Mouse (Mus musculus): Measurements from ENCODE around the gene Schip1.

Gene Schip1

DNA sequence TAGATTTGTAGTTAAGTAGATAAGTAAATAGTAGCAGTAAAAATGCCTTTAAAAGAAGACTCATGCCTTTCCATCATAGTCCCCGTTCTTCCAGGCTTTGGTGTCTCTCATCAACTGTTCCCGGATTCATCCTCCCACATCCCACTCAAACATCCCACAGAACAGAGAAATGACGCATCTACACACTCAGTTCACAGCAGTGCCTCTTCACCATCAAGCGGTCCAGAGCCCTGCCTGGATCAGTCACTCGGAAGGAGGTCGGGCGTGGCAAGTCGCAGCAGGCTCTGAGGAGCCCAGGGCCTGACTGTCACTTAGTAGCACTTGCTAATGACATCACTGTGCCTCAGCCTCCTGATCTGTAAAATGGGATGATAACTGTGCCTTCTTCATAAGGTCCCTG is 542.1 kb downstream of the Schip1 start:
- no peak for DNase-seq (ENCODE audit: extremely low read depth, low read depth, low spot score)

DNA sequence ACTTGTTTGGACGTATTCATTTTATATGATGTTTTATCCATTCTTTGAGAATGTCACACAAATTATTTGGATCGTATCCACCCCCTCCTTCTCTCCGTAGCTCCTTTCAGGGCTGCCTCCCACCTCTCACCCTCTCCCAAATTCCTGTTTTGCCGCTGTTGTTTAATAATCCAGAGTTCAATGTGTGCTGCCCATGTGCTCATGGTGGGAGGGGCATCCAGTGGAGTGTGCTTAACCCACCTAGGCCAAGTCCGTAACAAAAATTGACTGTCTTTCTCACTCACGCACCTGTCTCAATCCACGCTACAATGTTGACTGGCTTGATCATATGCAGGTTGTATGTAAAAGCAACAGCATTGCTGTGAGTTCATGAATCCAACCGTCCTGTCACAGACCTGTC is 542.7 kb downstream of the Schip1 start:
- DNase-seq (ENCODE audit: extremely low read depth, low read depth, low spot score): no peak

DNA sequence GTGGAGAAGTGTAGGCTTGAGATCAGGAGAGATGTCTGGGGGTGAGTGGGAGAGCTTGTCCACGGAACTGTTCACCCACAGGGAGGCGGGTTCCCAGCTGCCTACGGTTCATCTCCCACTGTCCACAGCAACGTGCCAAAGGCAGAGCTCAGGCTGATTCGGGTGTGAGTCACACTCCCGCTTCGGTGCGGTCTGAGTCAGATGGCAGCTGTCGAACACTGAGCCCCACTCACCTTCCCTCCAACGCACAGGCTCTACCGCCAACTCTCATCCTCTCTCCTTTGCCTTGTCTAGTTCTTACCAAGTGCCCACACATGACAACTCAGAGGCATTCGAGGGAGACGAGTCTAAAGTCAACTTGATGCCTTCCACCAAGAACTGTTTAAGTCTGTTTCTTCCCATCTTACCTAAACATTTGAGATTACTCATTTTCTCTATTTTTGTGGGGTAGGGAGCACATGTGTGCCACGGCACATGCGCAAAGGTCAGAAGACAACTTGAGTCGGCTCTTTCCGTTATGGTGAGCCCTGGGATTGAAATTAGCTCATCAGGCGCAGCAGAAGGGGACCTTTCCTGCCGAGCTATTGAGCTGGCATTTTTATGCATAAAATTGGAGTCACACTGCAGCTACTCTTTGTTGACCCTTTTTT is 544.4 kb downstream of the Schip1 start:
- no peak for DNase-seq (ENCODE audit: extremely low read depth, low read depth, low spot score)

DNA sequence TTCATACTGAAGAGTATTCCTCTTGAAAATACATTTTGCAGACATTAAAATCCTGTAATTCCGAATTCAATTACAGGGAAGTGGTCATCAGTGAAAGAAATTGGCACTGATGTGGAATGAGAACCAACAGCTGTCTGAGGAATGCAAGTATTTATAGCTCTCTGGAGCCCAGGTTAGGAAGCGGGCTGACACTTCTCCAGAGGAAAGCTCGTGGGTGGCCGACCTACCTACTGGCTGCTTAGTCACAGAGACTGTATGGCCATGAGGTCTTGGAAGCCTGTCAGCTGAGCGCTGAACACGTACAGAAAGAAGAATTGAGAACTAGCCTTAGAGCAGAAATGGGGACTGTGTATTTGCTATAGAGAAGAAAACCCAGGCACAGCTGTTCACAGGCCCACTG is 545.4 kb downstream of the Schip1 start:
- no peak for DNase-seq (ENCODE audit: extremely low read depth, low read depth, low spot score)

DNA sequence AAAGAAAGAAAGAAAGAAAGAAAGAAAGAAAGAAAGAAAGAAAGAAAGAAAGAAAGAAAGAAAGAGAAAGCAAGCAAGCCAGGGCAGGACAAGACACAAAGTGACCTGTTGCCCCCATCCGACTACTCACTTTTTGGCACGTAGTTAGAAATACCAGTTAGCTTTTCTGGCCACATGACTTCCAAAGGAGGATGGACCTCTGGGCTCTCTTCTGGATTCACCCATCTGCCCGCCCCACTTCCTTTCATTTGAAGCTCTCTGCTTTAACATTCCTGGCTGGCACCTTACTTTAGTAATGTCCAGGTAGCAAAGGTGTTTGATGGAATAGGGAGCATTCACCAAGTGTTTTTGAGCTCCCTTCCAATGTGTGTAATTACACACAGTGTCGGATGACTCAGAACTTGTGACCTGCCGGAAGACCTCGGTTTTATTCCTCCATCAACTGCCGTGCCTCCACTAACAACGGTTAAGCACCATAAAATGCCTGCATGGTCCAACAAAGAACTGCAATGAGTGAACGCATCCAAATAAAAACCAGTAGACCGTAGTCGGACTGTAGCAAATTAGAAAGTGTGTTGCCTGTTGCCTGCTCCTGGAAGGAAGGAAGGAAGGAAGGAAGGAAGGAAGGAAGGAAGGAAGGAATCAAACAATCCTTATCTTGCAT is 546.1 kb downstream of the Schip1 start:
- DNase-seq (ENCODE audit: extremely low read depth, low read depth, low spot score): no peak

DNA sequence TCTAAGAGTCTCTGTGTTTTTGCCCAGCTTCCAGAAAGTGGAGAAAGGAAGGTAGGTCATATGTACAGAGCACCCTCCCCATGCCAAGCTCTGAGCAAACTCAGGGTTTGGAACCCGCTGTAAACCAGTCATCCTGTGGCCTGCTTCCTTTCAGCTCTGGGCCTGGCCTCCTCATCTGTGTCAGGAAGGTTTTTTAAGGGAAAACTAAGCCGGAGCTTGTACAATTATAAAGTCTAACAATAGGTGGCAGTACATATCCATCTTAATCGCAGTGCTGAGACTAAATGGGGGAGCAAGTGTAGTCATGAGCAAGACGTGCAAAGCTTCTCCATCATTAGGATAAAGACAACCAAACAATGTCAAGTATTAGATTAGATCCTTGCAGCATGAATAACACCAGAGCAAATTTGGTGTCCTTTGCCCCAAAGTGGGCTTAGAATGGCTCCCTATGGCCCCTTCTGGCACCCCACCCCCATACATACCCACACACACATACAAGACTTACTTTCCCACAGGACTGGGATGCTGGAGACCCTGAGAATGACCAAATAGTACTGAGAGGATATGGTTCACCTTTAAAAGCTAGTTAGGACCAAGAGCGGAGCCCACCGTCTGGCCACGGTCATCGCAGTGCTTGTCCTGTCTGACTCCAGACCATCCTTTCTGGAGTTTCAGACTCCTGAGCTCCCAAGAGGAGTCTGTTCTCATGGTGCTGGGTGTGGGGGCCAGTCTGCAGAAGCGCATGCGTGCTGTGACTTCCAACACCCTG is 550.6 kb downstream of the Schip1 start:
- no peak for DNase-seq (ENCODE audit: extremely low read depth, low read depth, low spot score)

DNA sequence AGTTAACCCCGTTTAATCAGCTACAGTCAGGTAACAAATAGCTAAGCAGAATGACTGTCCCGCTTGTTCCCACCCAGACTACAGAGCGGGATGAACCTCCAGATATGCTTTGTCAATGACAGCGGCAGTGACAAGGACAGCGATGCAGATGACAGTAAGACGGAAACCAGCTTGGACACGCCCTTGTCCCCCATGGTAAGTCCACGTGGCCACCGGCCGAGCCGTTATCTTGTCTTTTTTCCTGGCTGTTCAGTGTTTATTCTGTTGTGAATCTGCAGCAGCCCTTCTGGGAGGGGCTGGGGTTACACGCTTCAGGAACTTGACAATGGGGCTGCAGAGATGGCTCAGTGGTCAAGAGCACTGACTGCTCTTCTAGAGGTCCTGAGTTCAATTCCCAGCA is 551.8 kb downstream of the Schip1 start:
- no peak for DNase-seq (ENCODE audit: extremely low read depth, low read depth, low spot score)

DNA sequence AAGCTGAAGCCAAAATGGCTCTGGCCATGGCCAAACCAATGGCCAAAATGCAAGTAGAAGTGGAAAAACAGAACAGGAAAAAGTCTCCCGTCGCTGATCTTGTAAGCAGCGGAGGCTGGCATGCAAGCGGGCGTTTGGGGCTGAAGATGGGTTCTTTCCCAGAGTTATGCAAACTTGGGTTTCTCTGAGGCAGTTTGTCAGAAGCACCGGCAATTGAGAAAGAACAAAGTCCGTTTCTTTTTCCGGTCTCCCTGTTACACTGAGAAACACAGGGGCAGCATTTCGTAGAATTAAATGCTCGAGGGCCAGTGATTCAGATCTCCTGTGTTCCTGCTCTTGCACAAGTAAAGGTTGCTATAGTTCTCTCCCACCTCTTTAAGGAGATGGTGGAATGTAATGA is 553.1 kb downstream of the Schip1 start:
- peak; percentile 37 for DNase-seq (ENCODE audit: extremely low read depth, low read depth, low spot score)

DNA sequence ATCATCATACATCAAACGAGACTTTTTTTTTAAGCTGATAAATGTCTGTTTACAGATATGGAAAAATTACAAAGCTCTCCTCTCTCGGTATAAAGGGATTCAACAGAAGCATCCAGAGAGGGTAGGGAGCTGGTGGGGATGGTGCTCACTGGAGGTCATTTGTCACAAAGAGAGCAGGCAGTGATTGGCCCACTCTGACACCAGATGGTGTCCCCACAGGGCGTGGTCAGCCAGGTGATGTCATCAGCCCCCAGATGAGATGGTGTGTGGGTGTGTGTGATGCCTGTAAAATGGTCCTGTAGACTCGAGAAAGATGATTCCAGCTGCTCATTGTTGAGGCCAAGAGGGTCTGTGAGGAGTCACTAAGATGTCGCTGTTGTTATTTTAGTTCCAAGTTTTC is 554.5 kb downstream of the Schip1 start:
- DNase-seq (ENCODE audit: extremely low read depth, low read depth, low spot score): no peak

DNA sequence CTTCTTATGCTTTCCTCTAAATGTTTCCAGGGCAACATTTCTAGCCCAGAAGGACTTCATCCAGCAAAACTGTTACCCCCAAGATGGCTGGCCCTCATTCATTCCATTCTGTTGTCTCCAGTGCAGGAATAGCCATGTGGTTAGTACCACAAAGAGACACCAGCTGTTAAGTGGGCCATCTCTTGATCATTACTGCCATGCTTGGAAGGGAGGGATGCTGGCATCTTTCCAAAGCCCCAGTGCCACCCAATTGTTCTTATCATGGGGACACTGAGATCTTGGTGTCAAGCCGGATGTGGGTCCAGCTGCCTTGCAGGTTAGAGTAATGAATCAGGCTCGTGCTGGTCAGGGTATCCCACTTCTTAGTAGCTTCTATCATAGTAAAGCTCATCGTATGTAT is 557.4 kb downstream of the Schip1 start:
- no peak for DNase-seq (ENCODE audit: extremely low read depth, low read depth, low spot score)

DNA sequence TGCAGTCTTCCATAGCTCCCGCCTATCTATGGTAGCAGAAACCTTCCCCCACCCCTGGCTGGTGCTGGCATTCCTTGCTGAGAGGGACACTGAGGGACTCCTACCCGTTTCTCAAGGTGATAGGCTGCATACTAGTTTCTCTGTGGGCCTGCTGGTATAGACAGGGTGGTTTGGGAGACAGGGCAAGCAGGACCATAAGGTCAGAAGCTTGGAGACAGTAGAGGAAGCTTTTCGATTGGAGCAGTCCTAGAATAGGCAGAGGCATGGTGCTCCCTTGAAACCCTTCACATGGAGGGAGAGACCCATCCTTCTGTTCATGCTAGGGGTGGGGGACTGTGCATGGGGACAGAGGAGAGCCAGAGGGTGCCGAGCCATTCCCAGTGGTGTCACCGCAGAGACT is 558.4 kb downstream of the Schip1 start:
- DNase-seq (ENCODE audit: extremely low read depth, low read depth, low spot score): no peak

DNA sequence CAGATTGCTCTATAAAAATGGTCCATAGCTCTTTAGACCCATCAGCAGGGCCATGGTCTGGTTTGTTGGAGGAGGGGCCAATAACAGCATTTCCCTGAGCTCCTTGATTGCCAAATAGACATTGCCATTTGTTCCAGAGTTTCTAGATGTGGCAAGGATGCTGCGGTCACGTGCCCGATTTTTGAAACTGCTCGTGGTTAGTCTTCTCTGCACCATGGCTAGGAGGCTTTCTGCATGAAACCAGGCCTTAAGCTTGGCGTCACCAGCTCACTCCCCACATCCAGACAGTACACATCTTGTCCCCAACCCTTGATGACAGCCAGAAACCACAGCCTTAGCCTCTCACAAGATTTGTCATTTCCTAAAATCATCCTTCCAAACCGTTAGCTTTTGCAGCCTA is 559.9 kb downstream of the Schip1 start:
- no peak for DNase-seq (ENCODE audit: extremely low read depth, low read depth, low spot score)

DNA sequence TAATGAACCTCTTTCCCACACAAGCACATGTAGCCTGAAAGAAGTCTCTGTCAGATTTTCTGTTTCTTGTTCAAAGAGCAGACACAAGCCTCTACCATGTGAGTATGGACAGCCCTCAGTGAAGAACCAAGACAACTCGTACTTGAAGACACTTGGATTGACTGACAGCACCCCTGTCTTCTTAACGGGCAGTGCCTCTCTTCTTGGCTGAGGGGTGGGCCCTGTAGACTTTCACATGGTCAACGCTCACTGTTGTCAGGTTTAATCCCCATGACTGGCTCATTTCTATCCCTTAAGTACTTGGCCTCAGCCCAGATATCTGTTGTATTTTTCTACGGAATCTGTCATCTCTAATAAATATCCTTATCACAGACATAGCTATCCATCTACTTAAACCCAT is 565.7 kb downstream of the Schip1 start:
- no peak for DNase-seq (ENCODE audit: extremely low read depth, low read depth, low spot score)

DNA sequence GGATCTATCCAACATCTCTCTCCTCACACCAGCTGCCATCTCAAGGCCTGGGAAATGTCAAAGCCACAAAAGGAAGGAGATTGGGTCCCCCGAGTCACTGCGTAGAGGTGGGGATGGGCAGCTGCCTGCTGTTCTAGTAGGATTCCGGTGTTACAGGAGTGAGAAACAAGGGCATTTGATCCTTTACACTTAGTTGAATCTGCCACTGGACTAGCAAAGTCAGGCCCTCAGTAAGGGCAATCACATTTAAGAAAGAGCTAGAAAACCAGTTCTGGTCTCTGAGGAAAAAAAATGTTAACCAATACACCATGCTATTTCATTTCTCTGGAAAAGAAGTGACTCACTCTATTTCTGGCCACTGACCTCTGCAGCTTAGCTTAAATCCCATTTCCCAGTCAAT is 566.2 kb downstream of the Schip1 start:
- DNase-seq (ENCODE audit: extremely low read depth, low read depth, low spot score): no peak

DNA sequence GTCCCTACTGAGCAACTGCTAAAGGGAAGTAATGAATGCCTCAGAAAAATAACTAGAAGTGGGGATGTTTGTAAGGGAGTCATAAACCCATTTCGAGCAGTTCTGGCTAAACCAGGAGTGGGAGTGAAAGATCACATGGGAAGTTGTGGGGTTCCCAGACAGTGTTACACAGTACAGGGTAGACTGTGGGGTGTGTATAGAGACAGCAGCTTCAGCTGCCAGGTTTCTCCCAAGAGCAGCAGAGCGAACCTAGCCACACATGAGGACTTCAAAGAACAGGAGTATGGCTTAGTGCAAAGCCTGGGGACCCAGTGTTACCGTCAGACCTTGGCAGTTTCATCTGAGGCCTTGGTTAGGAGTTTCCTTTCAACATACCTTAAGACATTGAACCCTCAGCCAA is 568.1 kb downstream of the Schip1 start:
- no peak for DNase-seq (ENCODE audit: extremely low read depth, low read depth, low spot score)

DNA sequence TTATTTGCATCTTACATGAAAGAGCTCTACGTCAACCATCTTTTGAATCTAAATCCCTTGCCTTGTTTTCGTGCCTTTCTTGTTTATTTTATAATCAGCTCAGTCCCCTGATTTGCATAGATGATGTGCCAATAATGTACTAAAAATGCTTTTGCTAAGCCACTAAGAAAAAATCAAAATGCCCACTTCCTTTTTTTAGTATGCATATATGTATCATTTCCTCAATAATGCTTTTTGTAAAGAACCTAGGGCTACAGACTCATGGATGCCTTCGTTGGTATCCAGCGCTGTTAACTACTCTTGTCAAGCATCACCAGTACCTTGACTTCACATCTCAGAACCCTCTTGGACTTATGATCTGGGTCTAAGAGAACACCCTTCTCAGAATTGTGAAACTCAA is 569.0 kb downstream of the Schip1 start:
- no peak for DNase-seq (ENCODE audit: extremely low read depth, low read depth, low spot score)

DNA sequence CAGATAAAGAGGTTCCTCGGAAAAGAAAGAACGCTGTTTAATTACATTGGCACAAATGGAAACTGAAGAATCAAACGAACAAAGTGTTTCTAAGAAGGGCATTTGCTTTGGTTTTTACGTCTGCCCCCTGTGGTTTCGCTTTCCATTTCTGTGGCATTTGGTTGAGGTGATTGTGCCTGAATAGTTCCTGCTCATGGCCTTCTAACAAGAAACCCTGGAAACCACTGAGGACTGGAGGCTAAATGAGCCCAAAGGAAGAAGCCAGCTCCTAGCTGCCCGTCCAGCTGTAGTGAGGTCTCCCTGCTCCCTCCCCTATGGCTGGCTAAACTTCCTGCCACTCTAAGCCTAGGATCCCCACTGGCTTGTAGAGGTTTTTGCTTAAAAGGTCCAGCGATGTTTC is 573.4 kb downstream of the Schip1 start:
- DNase-seq (ENCODE audit: extremely low read depth, low read depth, low spot score): no peak

DNA sequence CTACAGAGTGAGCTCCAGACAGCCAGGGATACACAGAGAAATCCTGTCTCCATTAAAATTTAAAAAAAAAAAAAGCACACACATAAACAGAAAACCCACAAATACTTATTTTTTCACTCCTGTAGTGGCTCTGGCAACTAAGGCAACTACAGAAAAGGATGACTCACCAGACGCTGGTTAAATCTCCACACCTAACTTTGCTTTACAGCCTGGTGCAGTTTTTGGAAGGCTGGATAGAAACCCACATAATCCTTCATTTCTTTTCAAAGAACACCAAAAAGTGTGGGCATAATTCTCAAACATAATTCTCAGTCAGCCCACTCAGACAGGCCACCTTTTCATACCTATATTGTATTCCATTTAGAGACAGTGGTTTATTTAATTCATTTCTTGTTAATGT is 574.1 kb downstream of the Schip1 start:
- DNase-seq (ENCODE audit: extremely low read depth, low read depth, low spot score): no peak

DNA sequence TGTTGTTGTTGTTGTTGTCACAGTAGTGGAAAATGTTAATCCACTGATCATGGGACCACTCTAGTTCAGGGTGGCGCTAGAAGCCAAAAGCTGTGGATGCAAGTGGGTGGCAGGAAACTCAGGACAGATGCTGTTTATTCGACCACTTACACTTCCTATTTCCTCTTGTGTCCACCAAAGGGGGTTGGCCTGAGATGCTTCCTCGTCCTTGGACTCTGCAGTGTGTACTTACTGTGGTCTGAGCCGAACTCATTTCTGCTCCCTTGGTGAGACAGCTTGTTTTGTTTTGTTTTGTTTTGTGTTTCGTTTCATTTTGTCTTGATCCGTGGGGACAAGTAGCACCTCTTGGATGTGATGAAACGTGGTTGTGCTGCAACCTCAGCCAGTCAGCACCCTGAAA is 578.3 kb downstream of the Schip1 start:
- no peak for DNase-seq (ENCODE audit: extremely low read depth, low read depth, low spot score)

DNA sequence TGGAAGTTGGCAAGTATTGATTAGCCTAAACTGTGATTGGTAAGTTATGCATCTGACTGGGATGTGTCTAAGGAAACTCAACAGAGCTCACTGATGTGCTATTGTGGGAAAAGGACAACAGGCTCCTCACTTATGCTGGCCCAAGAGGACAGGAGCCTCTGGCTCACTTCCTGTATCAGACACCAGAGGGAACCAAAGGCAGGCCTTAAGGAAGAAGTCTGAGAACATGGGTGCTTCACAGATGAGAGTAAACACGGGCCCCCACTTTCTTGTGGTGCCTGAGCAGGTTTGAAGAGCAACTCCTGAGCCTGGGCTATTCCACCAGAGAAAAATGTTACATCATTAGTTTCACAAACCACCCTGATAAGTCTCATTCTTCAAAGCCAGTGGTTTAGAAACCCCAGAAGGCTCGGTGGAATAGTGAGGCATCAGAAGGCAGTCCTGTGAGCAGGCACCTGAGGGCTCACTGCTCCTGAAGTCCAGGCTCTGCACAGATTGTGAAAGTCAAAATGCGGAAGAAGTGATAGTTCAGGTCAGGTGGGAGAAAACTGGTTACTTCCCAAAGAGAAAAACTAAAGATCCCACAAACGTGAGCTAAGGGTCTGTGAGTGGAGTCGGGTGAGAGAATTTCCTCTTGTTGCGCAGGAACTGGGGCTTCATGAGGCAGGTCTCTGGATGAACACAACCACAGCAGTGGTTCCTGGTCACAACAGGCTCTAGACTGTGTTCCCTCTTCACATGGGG is 582.0 kb downstream of the Schip1 start:
- no peak for DNase-seq (ENCODE audit: extremely low read depth, low read depth, low spot score)

DNA sequence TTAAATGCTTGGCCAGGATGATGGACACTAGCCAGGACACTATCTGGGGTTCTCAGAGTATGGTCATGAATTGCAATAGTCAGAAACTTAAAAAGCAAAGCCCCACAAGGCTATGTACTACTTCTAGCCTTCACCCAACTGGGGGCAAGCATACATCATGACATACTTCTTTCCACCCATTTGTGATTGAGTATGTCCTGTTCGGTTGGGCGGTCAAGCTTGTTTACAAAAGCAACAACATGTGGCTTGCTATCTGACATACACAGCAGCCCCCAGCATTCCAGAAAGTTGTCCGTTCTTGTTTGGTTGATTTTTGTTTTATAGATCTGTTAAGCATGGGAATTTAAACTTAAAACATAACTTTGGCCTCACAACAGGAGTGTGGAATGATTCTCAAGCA is 582.7 kb downstream of the Schip1 start:
- DNase-seq (ENCODE audit: extremely low read depth, low read depth, low spot score): no peak

DNA sequence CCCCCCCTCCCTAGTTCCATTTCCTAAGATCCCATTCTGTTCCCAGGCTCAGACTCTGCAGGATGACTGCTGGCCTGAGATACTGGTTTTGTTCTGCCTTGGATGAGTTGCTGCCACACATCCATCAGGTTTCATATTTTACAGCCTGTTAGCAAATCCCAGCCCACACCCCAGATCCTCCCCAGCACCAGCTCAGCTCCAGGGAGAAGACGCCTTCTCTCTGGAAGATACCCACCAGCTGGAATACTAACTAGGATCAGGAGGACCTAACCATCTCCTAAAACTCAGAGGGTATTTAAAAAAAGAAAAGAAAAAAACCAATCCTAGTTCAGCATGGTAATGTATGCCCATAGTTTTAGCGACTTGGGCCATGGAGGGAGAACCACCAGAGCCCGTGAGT is 585.6 kb downstream of the Schip1 start:
- no peak for DNase-seq (ENCODE audit: extremely low read depth, low read depth, low spot score)
